Mouse (Mus musculus): ENCODE measurements at regions not wholly inside any gene's neighbourhood (a gene's known extent, or its start where the extent isn't known, plus 50 kb on each side); places are given as distances from the start of the nearest gene placed in this dataset.

- Histone ChIP-seq H3K4me3 (ENCODE audit: control insufficient read depth in 1 of 2, insufficient read depth in 1 of 2, low read depth in 2 of 2, low read length in 2 of 2) (no peak overlapping the region), H3K27me3 (ENCODE audit: control insufficient read depth in 1 of 2, insufficient read depth in 2 of 2, low read length in 2 of 2) (no peaks in the 10 kb centered on the region), H3K27ac (ENCODE audit: control insufficient read depth, low read depth, low read length) (no peak overlapping the region), H3K9me3 (replicated peaks; ENCODE audit: insufficient read depth, low read length) (no peaks in the 10 kb centered on the region), H3K9ac (ENCODE audit: control insufficient read depth, low read depth, low read length, poor library complexity, severe bottlenecking) (no peak overlapping the region), H3K4me1 (ENCODE audit: control insufficient read depth in 1 of 2, insufficient read depth in 2 of 2, low read length in 2 of 2) (no peaks in the 10 kb centered on the region), H3K79me2 (ENCODE audit: control insufficient read depth, insufficient read depth, low read length, poor library complexity) (no peaks in the 10 kb centered on the region), H3K36me3 (ENCODE audit: control insufficient read depth in 1 of 2, insufficient read depth in 2 of 2, low read length in 2 of 2) (no peaks in the 10 kb centered on the region)
- no peak for DNase-seq (ENCODE audit: low read depth, low spot score)
- TF ChIP-seq TBP (IDR thresholded peaks at IDR 0.05; ENCODE audit: low read depth, low read length) (no peak), MAFK (IDR thresholded peaks at IDR 0.05; ENCODE audit: borderline replicate concordance, low read depth, low read length) (no peak), POLR2AphosphoS5 (IDR thresholded peaks at IDR 0.05; ENCODE audit: borderline replicate concordance, low read depth, low read length) (no peak), GATA1 (IDR thresholded peaks at IDR 0.05; ENCODE audit: low read depth, low read length) (no peak)
These were observed 143.2 kb upstream of the Cldn34b3 start for GRCm38 (mm10) chrX:76120936-76121335.

GRCm38 (mm10) chrX:76123355-76123754, 140.7 kb upstream of the Cldn34b3 start:
- H3K9ac ChIP-seq (ENCODE audit: control insufficient read depth, low read depth, low read length, poor library complexity, severe bottlenecking) = no peak overlapping the region
- no peak for DNase-seq (ENCODE audit: low read depth, low spot score)
- no peak overlapping the region for H3K27ac ChIP-seq (ENCODE audit: control insufficient read depth, low read depth, low read length)
- H3K4me3 ChIP-seq (ENCODE audit: control insufficient read depth in 1 of 2, insufficient read depth in 1 of 2, low read depth in 2 of 2, low read length in 2 of 2) = no peak overlapping the region
- no peak for TF ChIP-seq MAFK (IDR thresholded peaks at IDR 0.05; ENCODE audit: borderline replicate concordance, low read depth, low read length)
- no peak for TF ChIP-seq TCF12 (IDR thresholded peaks at IDR 0.05; ENCODE audit: low read depth, low read length)
- no peaks in the 10 kb centered on the region for H3K36me3 ChIP-seq (ENCODE audit: control insufficient read depth in 1 of 2, insufficient read depth in 2 of 2, low read length in 2 of 2)
- no peaks in the 10 kb centered on the region for H3K27me3 ChIP-seq (ENCODE audit: control insufficient read depth in 1 of 2, insufficient read depth in 2 of 2, low read length in 2 of 2)
- H3K79me2 ChIP-seq (ENCODE audit: control insufficient read depth, insufficient read depth, low read length, poor library complexity) = no peaks in the 10 kb centered on the region
- no peaks in the 10 kb centered on the region for H3K9me3 ChIP-seq (replicated peaks; ENCODE audit: insufficient read depth, low read length)
- H3K4me1 ChIP-seq (ENCODE audit: control insufficient read depth in 1 of 2, insufficient read depth in 2 of 2, low read length in 2 of 2) = no peaks in the 10 kb centered on the region

GRCm38 (mm10) chrX:76137729-76138128, 126.4 kb upstream of the Cldn34b3 start:
- Histone ChIP-seq H3K79me2 (ENCODE audit: control insufficient read depth, insufficient read depth, low read length, poor library complexity) (no peaks in the 10 kb centered on the region), H3K27ac (ENCODE audit: control insufficient read depth, low read depth, low read length) (no peak overlapping the region), H3K4me3 (ENCODE audit: control insufficient read depth in 1 of 2, insufficient read depth in 1 of 2, low read depth in 2 of 2, low read length in 2 of 2) (no peak overlapping the region), H3K9ac (ENCODE audit: control insufficient read depth, low read depth, low read length, poor library complexity, severe bottlenecking) (no peak overlapping the region), H3K36me3 (ENCODE audit: control insufficient read depth in 1 of 2, insufficient read depth in 2 of 2, low read length in 2 of 2) (no peaks in the 10 kb centered on the region), H3K27me3 (ENCODE audit: control insufficient read depth in 1 of 2, insufficient read depth in 2 of 2, low read length in 2 of 2) (no peaks in the 10 kb centered on the region), H3K9me3 (replicated peaks; ENCODE audit: insufficient read depth, low read length) (no peaks in the 10 kb centered on the region), H3K4me1 (ENCODE audit: control insufficient read depth in 1 of 2, insufficient read depth in 2 of 2, low read length in 2 of 2) (no peaks in the 10 kb centered on the region)
- DNase-seq (ENCODE audit: low read depth, low spot score) = no peak
- TF ChIP-seq ETS1 (IDR thresholded peaks at IDR 0.05; ENCODE audit: low read depth, low read length) (no peak), USF2 (IDR thresholded peaks at IDR 0.05; ENCODE audit: borderline replicate concordance in 1 of 2, insufficient read depth in 1 of 2, low read depth in 1 of 2, low read length in 2 of 2) (no peak), TBP (IDR thresholded peaks at IDR 0.05; ENCODE audit: low read depth, low read length) (no peak), E2F4 (IDR thresholded peaks at IDR 0.05; ENCODE audit: borderline replicate concordance, low read depth, low read length) (no peak), BHLHE40 (IDR thresholded peaks at IDR 0.05; ENCODE audit: borderline replicate concordance, low read depth, low read length) (no peak), POLR2AphosphoS2 (IDR thresholded peaks at IDR 0.05; ENCODE audit: low read length) (no peak), USF1 (IDR thresholded peaks at IDR 0.05; ENCODE audit: low read depth, low read length) (no peak), TCF12 (IDR thresholded peaks at IDR 0.05; ENCODE audit: low read depth, low read length) (no peak), POLR2A (IDR thresholded peaks at IDR 0.05; ENCODE audit: control insufficient read depth in 1 of 2, insufficient read depth in 1 of 2, low read depth in 1 of 2, low read length in 2 of 2, poor library complexity in 1 of 2) (no peak), CHD2 (IDR thresholded peaks at IDR 0.05; ENCODE audit: low read length) (no peak), POLR2AphosphoS5 (IDR thresholded peaks at IDR 0.05; ENCODE audit: borderline replicate concordance, low read depth, low read length) (no peak), GATA1 (IDR thresholded peaks at IDR 0.05; ENCODE audit: low read depth, low read length) (no peak), ZNF384 (IDR thresholded peaks at IDR 0.05; ENCODE audit: low read depth, low read length) (no peak), JUND (IDR thresholded peaks at IDR 0.05; ENCODE audit: low read depth, low read length) (no peak), MYB (IDR thresholded peaks at IDR 0.05; ENCODE audit: low read depth, low read length) (no peak)
